Mouse (Mus musculus) liver, postnatal 0 days (tissue): ENCODE measurements around the gene Ccdc124.

Experiments
- CTCF ChIP-seq: sonication (generic); IDR thresholded peaks from 2 replicates; pipeline ENCODE4 v1.5.1; 2016; ENCODE audit warnings: antibody characterized with exemption, low read depth
- EP300 ChIP-seq: IDR thresholded peaks from 2 replicates; pipeline ENCODE4 v1.6.1; 2016; ENCODE audit warnings: antibody characterized with exemption, low read depth, mild to moderate bottlenecking

DNA sequence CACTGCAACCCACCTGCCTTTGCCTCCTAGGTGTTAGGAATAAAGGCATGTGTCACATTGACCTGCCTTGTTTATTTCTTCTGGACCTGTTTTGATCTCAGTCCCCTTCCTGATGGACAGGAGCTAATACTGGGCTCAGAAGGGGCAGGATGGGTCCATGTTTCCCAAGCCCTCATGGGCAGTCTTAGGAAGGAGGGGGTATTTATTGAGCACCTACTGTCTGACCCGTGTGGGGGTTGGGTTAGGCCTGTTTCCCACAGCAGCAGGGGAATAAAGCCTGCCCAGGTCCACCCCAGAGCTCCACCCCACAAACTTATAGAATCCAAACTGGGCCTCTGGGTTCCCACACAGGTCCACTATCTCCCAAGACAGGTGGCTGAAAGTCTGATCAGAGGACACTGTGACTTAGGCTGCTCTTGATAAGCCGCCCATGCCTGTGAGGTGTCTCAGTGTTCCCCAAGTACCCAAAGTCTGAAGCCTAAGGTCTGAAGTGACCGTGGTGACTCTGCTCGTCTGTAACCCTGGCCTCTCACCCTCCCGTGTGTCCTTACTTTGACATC, 30.4 kb downstream of the Ccdc124 start:
- peak; percentile 94 for TF ChIP-seq EP300
- no peak for TF ChIP-seq CTCF
